Mouse (Mus musculus) small intestine, adult 2 months (tissue): ENCODE data around the gene Dazap2.

ENCODE experiments used
- CTCF ChIP-seq: fragments of 200-500 bp; IDR thresholded peaks from 2 replicates; pipeline ENCODE4 v1.5.1; 2012; ENCODE audit warnings: low read depth, mild to moderate bottlenecking, control low read depth, inconsistent platforms, low read length, moderate library complexity, mixed read lengths; ENCODE audit not compliant: insufficient replicate concordance, insufficient read length; ENCODE audit errors: extremely low read depth
- POLR2A ChIP-seq: fragments of 200-500 bp; IDR thresholded peaks from 2 replicates; pipeline ENCODE4 v1.6.1; 2012; ENCODE audit warnings: low read depth, mild to moderate bottlenecking, control low read depth, inconsistent platforms, low read length, moderate library complexity

GRCm38 (mm10) chr15:100641226-100641810 lies 26.2 kb downstream of the Dazap2 start:
- TF ChIP-seq CTCF (no peak), POLR2A (no peak)
